Comparison of ENCODE assay signal across 25 mouse cellular contexts in the genomic region with DNA sequence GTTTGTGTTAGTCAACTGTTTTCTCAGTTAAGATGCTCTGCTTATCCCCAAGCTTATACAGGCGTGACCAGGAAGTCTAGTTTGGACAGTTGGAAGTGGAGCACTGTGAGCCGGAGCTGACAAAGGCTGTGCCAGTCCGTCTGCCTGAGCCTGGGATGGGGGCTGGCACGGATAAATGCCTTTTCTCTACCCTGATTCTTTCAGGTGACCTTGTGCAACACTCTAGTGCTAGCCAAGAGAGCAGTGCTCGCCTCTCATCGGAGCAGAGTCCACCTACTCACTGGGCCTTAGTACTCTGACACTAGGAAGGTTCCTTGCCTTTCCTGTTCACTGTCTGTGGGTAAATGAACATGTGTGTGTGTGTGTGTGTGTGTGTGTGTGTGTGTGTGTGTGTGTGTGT.
DNase-seq lines count a peak whose midpoint lies in the region; ATAC-seq and TF ChIP-seq lines count a peak whose summit lies in the region.
"Had no signal": no experiment of that assay in that cellular context is flagged by ENCODE, and none has a peak within 500 bp of the region (broad histone marks: within the 10 kb centered on the region; RNA-seq: fewer than 3 reads in every experiment).

No protein-coding gene starts in this region.

- H3K4me1 ChIP-seq in heart, embryonic 10.5 days = peaks cover 59% of the 10 kb centered on the region
- H3K4me1 ChIP-seq in limb, embryonic 10.5 days = peaks cover 37% of the 10 kb centered on the region
- peaks cover 46% of the 10 kb centered on the region for H3K4me1 ChIP-seq in limb, embryonic 12.5 days (replicated peaks)
- H3K4me1 ChIP-seq: hindbrain, embryonic 15.5 days had no signal

- no peak for TF ChIP-seq CTCF in layer of hippocampus, adult 2 months (conservative IDR thresholded peaks at IDR 0.05)

- H3K36me3 ChIP-seq in heart, embryonic 10.5 days = no peaks in the 10 kb centered on the region
- no peaks in the 10 kb centered on the region for H3K36me3 ChIP-seq in limb, embryonic 10.5 days
- H3K36me3 ChIP-seq in limb, embryonic 12.5 days = no peaks in the 10 kb centered on the region
- H3K36me3 ChIP-seq: embryonic facial prominence, embryonic 12.5 days; embryonic facial prominence, embryonic 15.5 days; forebrain, embryonic 12.5 days; forebrain, embryonic 15.5 days; heart, embryonic 12.5 days; heart, embryonic 15.5 days; hindbrain, embryonic 12.5 days; hindbrain, embryonic 15.5 days had no signal

- no peaks in the 10 kb centered on the region for H3K27me3 ChIP-seq in heart, embryonic 10.5 days (ENCODE audit: insufficient read depth, poor library complexity, severe bottlenecking)
- no peaks in the 10 kb centered on the region for H3K27me3 ChIP-seq in limb, embryonic 10.5 days (ENCODE audit: low read depth, poor library complexity, severe bottlenecking)
- H3K27me3 ChIP-seq in limb, embryonic 12.5 days = no peaks in the 10 kb centered on the region
- H3K27me3 ChIP-seq: embryonic facial prominence, embryonic 12.5 days; embryonic facial prominence, embryonic 15.5 days; forebrain, embryonic 12.5 days; forebrain, embryonic 15.5 days; heart, embryonic 12.5 days; heart, embryonic 15.5 days; hindbrain, embryonic 12.5 days; hindbrain, embryonic 15.5 days had no signal

- H3K9ac ChIP-seq in limb, embryonic 12.5 days (replicated peaks) = no peak overlapping the region
- H3K9ac ChIP-seq: embryonic facial prominence, embryonic 12.5 days; embryonic facial prominence, embryonic 15.5 days; forebrain, embryonic 12.5 days; forebrain, embryonic 15.5 days; heart, embryonic 12.5 days; heart, embryonic 15.5 days; hindbrain, embryonic 12.5 days; hindbrain, embryonic 15.5 days had no signal

- no peak for DNase-seq in heart, embryonic 10.5 days (ENCODE audit: low spot score)
- DNase-seq in heart, postnatal 36 days = no peak
- no peak for DNase-seq in layer of hippocampus, adult 2 months (ENCODE audit: low spot score in 2 of 2)
- no peak for DNase-seq in layer of hippocampus, adult 9-10 months (ENCODE audit: low spot score)
- DNase-seq in limb, embryonic 10.5 days (ENCODE audit: low spot score) = no peak
- DNase-seq: adrenal gland, adult 2 months; adrenal gland, postnatal 14 days; cerebellum, adult 11 months; cerebellum, adult 2 months; cerebellum, adult 9-11 months; cerebellum, postnatal 25 days; gastrocnemius, postnatal 14 days; heart, adult 18-20 months; heart, postnatal 14 days had no signal

- WGBS in heart, embryonic 10.5 days = 85% methylated on average over 6 of the region's 6 CpGs
- WGBS in limb, embryonic 10.5 days = 91% methylated on average over 6 of the region's 6 CpGs
- 90% methylated on average over 6 of the region's 6 CpGs for WGBS in limb, embryonic 12.5 days

- no peaks in the 10 kb centered on the region for H3K9me3 ChIP-seq in heart, embryonic 10.5 days
- no peaks in the 10 kb centered on the region for H3K9me3 ChIP-seq in limb, embryonic 10.5 days (replicated peaks)
- no peaks in the 10 kb centered on the region for H3K9me3 ChIP-seq in limb, embryonic 12.5 days
- H3K9me3 ChIP-seq: embryonic facial prominence, embryonic 12.5 days; embryonic facial prominence, embryonic 15.5 days; forebrain, embryonic 12.5 days; forebrain, embryonic 15.5 days; heart, embryonic 12.5 days; heart, embryonic 15.5 days; hindbrain, embryonic 12.5 days; hindbrain, embryonic 15.5 days had no signal

- ATAC-seq in limb, embryonic 12.5 days (ENCODE audit: insufficient number of reproducible peaks, insufficient read depth, low FRiP score, low TSS enrichment, low read depth) = no peak
- ATAC-seq in megakaryocyte progenitor cell, adult 5-6 weeks (replicated peaks; ENCODE audit: poor library complexity) = no peak
- ATAC-seq: CD4-positive, CD25-positive, alpha-beta regulatory T cell, adult 4 months; forebrain, embryonic 15.5 days had no signal

- intact Hi-C loops in heart, postnatal 36 days (cut with DNase I) = no loop called here

- no peak overlapping the region for H3K4me3 ChIP-seq in heart, embryonic 10.5 days
- H3K4me3 ChIP-seq in layer of hippocampus, adult 2 months = no peak overlapping the region
- no peak overlapping the region for H3K4me3 ChIP-seq in limb, embryonic 10.5 days
- no peak overlapping the region for H3K4me3 ChIP-seq in limb, embryonic 12.5 days (replicated peaks)
- H3K4me3 ChIP-seq: embryonic facial prominence, embryonic 12.5 days; embryonic facial prominence, embryonic 15.5 days; forebrain, embryonic 12.5 days; forebrain, embryonic 15.5 days; heart, embryonic 12.5 days; heart, embryonic 15.5 days; hindbrain, embryonic 12.5 days; hindbrain, embryonic 15.5 days had no signal

- H3K4me2 ChIP-seq in limb, embryonic 12.5 days = no peak overlapping the region
- H3K4me2 ChIP-seq: embryonic facial prominence, embryonic 12.5 days; embryonic facial prominence, embryonic 15.5 days; forebrain, embryonic 12.5 days; forebrain, embryonic 15.5 days; heart, embryonic 12.5 days; heart, embryonic 15.5 days; hindbrain, embryonic 12.5 days; hindbrain, embryonic 15.5 days had no signal

- H3K27ac ChIP-seq in heart, embryonic 10.5 days = peak overlapping the region; percentile 52; the same call in 1 of the 2 replicates
- H3K27ac ChIP-seq in layer of hippocampus, adult 2 months = peak overlapping the region; percentile 12; the same call in 1 of the 2 replicates
- peak overlapping the region; percentile 25; the same call in 1 of the 2 replicates for H3K27ac ChIP-seq in limb, embryonic 10.5 days
- H3K27ac ChIP-seq in limb, embryonic 12.5 days = 0 out of 2 replicates have a peak overlapping the region, but pooled peaks have one; percentile 35
- H3K27ac ChIP-seq: embryonic facial prominence, embryonic 12.5 days; embryonic facial prominence, embryonic 15.5 days; forebrain, embryonic 12.5 days; forebrain, embryonic 15.5 days; hindbrain, embryonic 12.5 days; hindbrain, embryonic 15.5 days had no signal
